Mouse (Mus musculus) intestine, embryonic 14.5 days (tissue): ENCODE results near the gene Zfr. TPM values are rescaled to one million over a fixed set of nuclear protein-coding genes. Genes with fewer than 3 reads are reported as not detected.

Experiments
- ATAC-seq: fragments of 200-750 bp; cut with Nextera tagmentation; replicated peaks from 2 replicates; pipeline ENCODE4 v1.8.0; 2017; ENCODE audit warnings: low read depth, moderate number of reproducible peaks, moderate TSS enrichment, moderate library complexity; ENCODE audit not compliant: low FRiP score, low TSS enrichment
- DNase-seq: peaks from one replicate; pipeline ENCODE4 v3.0.0-alpha.2; 2018; ENCODE audit warnings: low spot score
- H3K27ac ChIP-seq: fragments of 300-500 bp; sonication (generic); 2 replicates; pipeline ENCODE4 v1.5.1; 2014; ENCODE audit warnings: low read depth, mild to moderate bottlenecking, control low read depth
- H3K27me3 ChIP-seq: fragments of 300-500 bp; sonication (generic); replicated peaks from 2 replicates; pipeline ENCODE4 v1.6.1; 2014; ENCODE audit warnings: low read length, control low read depth; ENCODE audit not compliant: control insufficient read depth, insufficient read depth
- H3K36me3 ChIP-seq: fragments of 300-500 bp; sonication (generic); 2 replicates; pipeline ENCODE4 v1.6.1; 2014; ENCODE audit warnings: low read length, control low read depth; ENCODE audit not compliant: control insufficient read depth, insufficient read depth
- H3K4me1 ChIP-seq: fragments of 300-500 bp; sonication (generic); replicated peaks from 2 replicates; pipeline ENCODE4 v1.6.1; 2014; ENCODE audit warnings: low read length, control low read depth, mixed read lengths; ENCODE audit not compliant: control insufficient read depth, insufficient read depth
- H3K4me2 ChIP-seq: fragments of 300-500 bp; sonication (generic); 2 replicates; pipeline ENCODE4 v1.6.1; 2014; ENCODE audit warnings: low read length
- H3K4me3 ChIP-seq: fragments of 300-500 bp; sonication (generic); 2 replicates; pipeline ENCODE4 v1.5.1; 2014; ENCODE audit warnings: low read depth, low read length, control low read depth, mixed read lengths
- H3K9ac ChIP-seq: fragments of 300-500 bp; sonication (generic); 2 replicates; pipeline ENCODE4 v1.6.1; 2014; ENCODE audit warnings: mild to moderate bottlenecking, low read length
- H3K9me3 ChIP-seq: fragments of 300-500 bp; sonication (generic); 2 replicates; pipeline ENCODE4 v1.6.1; 2016; ENCODE audit warnings: low read length, control low read depth; ENCODE audit not compliant: control insufficient read depth
- WGBS: fragments of 180-500 bp; shearing (Covaris S2); extraction: QIAGEN DNeasy Blood & Tissue Kit; methylation state at CpG from one replicate; pipeline ENCODE4 v1.1.7; 2014; 5-methylcytosine and 5-hydroxymethylcytosine counted together
- microRNA counts: library from miRNA; unstranded; fragments of <30 nt; microRNA quantifications from one replicate; lab custom pipeline; 2016
- microRNA-seq: library from miRNA; unstranded; fragments of <30 nt; microRNA quantifications from one replicate; pipeline ENCODE4, GENCODE M21; 2016
- polyA plus RNA-seq: library from polyadenylated mRNA; unstranded; fragments of >200 nt; fragmentation: Nextera tagmentation; extraction: Ambion mirVana; gene quantifications from 2 replicates; pipeline ENCODE4 v1.2.1, GENCODE M21; 2014

Gene Zfr
- polyA plus RNA-seq, 1 experiment from 2014 or later, result 144 TPM

GRCm38 (mm10) chr15:12230243-12230935, 112.8 kb downstream of the Zfr start:
- Histone ChIP-seq H3K9ac (no peak overlapping the region), H3K27ac (no peak overlapping the region), H3K27me3 (no peaks in the 10 kb centered on the region), H3K36me3 (peaks cover 11% of the 10 kb centered on the region; the same call in 1 of the 2 replicates), H3K4me1 (peaks cover 22% of the 10 kb centered on the region), H3K4me2 (no peak overlapping the region), H3K4me3 (no peak overlapping the region), H3K9me3 (no peaks in the 10 kb centered on the region)
- ATAC-seq (peak; percentile 77), DNase-seq (no peak)
- WGBS, result 47% methylated on average over 12 of the region's 12 CpGs

GRCm38 (mm10) chr15:12231462-12231861, 113.8 kb downstream of the Zfr start:
- Histone ChIP-seq H3K27ac (no peak overlapping the region), H3K4me2 (no peak overlapping the region), H3K27me3 (no peaks in the 10 kb centered on the region), H3K9ac (no peak overlapping the region), H3K4me3 (no peak overlapping the region), H3K9me3 (no peaks in the 10 kb centered on the region), H3K36me3 (peaks cover 18% of the 10 kb centered on the region; the same call in 1 of the 2 replicates), H3K4me1 (peaks cover 22% of the 10 kb centered on the region)
- 83% methylated on average over 6 of the region's 6 CpGs for WGBS
- no peak for ATAC-seq
- DNase-seq, result no peak

GRCm38 (mm10) chr15:12232429-12232828, 114.8 kb downstream of the Zfr start:
- ATAC-seq (peak; percentile 40; the same call in 1 of the 2 replicates), DNase-seq (no peak)
- H3K27ac ChIP-seq, result peak overlapping the region; percentile 16; the same call in 1 of the 2 replicates
- peaks cover 19% of the 10 kb centered on the region for H3K4me1 ChIP-seq
- H3K36me3 ChIP-seq, result peaks cover 18% of the 10 kb centered on the region; the same call in 1 of the 2 replicates
- no peak overlapping the region for H3K4me2 ChIP-seq
- H3K9ac ChIP-seq, result no peak overlapping the region
- no peaks in the 10 kb centered on the region for H3K27me3 ChIP-seq
- H3K4me3 ChIP-seq, result no peak overlapping the region
- no peaks in the 10 kb centered on the region for H3K9me3 ChIP-seq
- WGBS, result 36% methylated on average over 11 of the region's 11 CpGs

GRCm38 (mm10) chr15:12233021-12233420, 115.4 kb downstream of the Zfr start:
- Histone ChIP-seq H3K36me3 (peaks cover 23% of the 10 kb centered on the region), H3K27me3 (no peaks in the 10 kb centered on the region), H3K4me2 (no peak overlapping the region), H3K27ac (no peak overlapping the region), H3K4me1 (peaks cover 19% of the 10 kb centered on the region), H3K4me3 (no peak overlapping the region), H3K9ac (no peak overlapping the region), H3K9me3 (no peaks in the 10 kb centered on the region)
- no peak for DNase-seq
- ATAC-seq, result no peak
- whole genome bisulfite sequencing, result 78% methylated on average over 4 of the region's 4 CpGs

MicroRNAs encoded within 50 kb of the gene (microRNA counts, 519-probe panel; counts per million panel counts)
- microRNA mmu-miR-1898 (lab: Ali Mortazavi, UCI), result not detected

Small RNAs within 50 kb of the gene (microRNA-seq; reads per million reads assigned to microRNA genes)
- not detected for gene Mir1898

Other genes with a start within 250 kb of the Zfr start
- gene Npr3, start 210.5 kb upstream of the Zfr start, polyA plus RNA-seq, result 11.0 and 11.1 TPM in 2 replicates
- 716 and 762 TPM in 2 replicates for gene Sub1, start 120.8 kb upstream of the Zfr start, polyA plus RNA-seq
- 21.2 and 23.9 TPM in 2 replicates for gene Mtmr12, start 87.2 kb downstream of the Zfr start, polyA plus RNA-seq
- gene Golph3, start 203.6 kb downstream of the Zfr start, polyA plus RNA-seq, result 93.2 and 98.0 TPM in 2 replicates
- gene 1810049J17Rik, start 204.1 kb downstream of the Zfr start, polyA plus RNA-seq, result 1.4 and 1.7 TPM in 2 replicates